Mouse (Mus musculus) lung, postnatal 0 days (tissue): Measurements from ENCODE around the gene Celf1.

Experiments
- CTCF ChIP-seq: IDR thresholded peaks from 2 replicates; pipeline ENCODE4 v1.5.1; 2016; ENCODE audit warnings: antibody characterized with exemption, mild to moderate bottlenecking
- EP300 ChIP-seq: IDR thresholded peaks from 2 replicates; pipeline ENCODE4 v1.6.1; 2016; ENCODE audit warnings: antibody characterized with exemption, mild to moderate bottlenecking, control low read depth

DNA sequence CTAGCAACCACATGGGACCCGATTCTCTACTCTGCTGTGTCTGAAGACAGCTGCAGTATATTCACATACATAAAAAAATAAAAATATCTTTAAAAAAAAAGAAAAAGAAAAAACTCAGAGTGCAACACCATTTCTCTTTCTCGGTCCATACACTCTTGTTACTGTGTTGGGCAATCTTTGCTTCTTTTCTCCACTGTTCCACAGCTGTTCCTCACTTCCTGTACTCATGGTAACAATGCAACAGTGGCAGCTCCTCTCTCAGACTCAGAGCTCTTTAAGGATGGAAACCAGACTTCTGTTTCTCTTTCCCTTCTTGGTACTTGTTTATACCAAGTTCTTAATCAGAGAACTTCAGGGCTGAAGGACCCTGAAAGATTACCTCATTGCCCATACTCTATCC, 36.8 kb upstream of the Celf1 start:
- TF ChIP-seq CTCF: no peak
- TF ChIP-seq EP300: no peak
